Mouse (Mus musculus) G1E (cell line): ENCODE results near the gene Gm11639.

Experiments used
- CTCF ChIP-seq: IDR thresholded peaks from 2 replicates; pipeline ENCODE4 v1.5.1; 2012; ENCODE audit warnings: low read depth, low read length, inconsistent platforms, mixed read lengths
- GATA1 ChIP-seq: IDR thresholded peaks from 2 replicates; pipeline ENCODE4 v1.6.1; 2012; ENCODE audit warnings: borderline replicate concordance, low read length, inconsistent platforms, mixed read lengths
- POLR2AphosphoS5 ChIP-seq: IDR thresholded peaks from 2 replicates; pipeline ENCODE4 v1.6.1; 2012; ENCODE audit warnings: low read depth, low read length, inconsistent platforms; ENCODE audit not compliant: insufficient replicate concordance
- TAL1 ChIP-seq: conservative IDR thresholded peaks from 2 replicates; pipeline ENCODE4 v1.6.1; 2012; ENCODE audit warnings: low read depth, low read length, inconsistent platforms, mixed read lengths

- no peak for TF ChIP-seq TAL1
- no peak for TF ChIP-seq CTCF
- TF ChIP-seq POLR2AphosphoS5: no peak
- no peak for TF ChIP-seq GATA1
These were observed 450.2 kb downstream of the Gm11639 start for GRCm38 (mm10) chr11:105135692-105136091.
